Mouse (Mus musculus) frontal cortex, adult (tissue): ENCODE measurements at regions not wholly inside any gene's neighbourhood (a gene's known extent, or its start where the extent isn't known, plus 50 kb on each side); places are given as distances from the start of the nearest gene placed in this dataset.

Experiments used
- ATAC-seq: cut with Nextera tagmentation; 2 replicates; pipeline ENCODE4 v1.9.2; 2017; ENCODE audit warnings: mild to moderate bottlenecking, moderate library complexity, mixed read lengths; ENCODE audit not compliant: low TSS enrichment

DNA sequence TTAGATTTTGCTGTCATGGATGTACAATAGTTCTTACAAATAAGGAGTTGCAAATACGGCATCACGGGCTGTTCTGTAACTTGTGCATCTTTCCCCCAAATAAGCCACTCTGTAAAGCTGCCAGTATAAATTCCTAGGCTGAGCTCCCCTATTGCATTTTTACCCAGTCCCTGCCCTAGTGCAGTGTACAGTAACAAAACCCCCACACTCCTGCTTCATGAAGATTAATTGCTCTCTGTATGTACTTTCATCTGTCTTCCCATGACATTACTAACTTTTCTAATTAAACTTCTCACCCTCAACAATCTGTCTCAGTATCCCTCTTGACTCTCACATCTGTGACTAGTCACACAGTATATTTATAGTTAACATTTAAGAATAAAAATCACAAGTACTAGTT lies 73.4 kb downstream of the Tm4sf1 start:
- ATAC-seq, result no peak

DNA sequence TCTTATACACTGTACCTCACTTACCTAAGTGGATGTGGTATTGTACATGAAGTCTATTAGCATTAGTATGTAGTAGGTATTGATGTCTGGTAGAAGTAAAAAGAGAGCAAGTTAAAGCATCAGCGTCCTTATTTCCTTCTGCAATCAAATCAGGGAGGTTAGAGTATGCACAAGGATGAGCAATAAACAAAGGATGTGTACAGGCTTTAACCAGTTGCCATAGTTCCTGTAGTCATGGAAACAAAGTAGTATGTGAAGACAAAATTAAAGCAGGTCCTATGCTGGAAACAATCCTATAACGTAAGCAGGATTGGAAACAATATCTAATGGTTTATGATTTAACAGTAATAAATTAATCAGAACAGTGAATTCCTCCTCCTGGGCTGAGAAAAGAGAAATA lies 78.0 kb downstream of the Tm4sf1 start:
- no peak for ATAC-seq

DNA sequence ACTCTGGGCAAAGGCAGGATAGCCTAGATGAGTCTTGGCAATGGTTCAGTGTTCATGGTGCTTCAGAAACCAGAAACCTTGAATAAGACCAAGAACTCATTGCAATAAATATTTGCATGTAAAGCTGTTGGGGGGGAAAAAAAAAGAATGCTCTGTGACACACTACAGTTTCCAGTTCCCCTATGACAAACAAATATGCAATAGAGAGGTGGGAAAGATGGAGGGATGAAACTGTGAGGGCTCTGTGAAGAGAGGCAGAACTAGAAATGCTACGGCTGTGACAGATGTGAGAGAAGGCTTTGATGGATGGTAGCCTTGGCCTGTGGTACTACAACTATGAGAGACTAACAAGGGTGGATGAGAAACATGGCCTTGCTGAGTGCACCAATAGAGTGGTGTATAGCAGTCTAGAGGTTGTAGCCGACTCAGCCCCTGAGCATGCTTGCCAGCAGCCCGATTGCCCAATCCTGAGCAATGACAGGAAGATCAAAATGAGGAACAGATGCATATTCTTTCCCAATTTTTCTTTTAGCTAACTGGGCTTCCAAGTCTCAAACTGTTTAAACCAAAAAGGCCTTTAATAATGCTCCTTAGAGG lies 79.4 kb downstream of the Tm4sf1 start:
- ATAC-seq, result no peak

DNA sequence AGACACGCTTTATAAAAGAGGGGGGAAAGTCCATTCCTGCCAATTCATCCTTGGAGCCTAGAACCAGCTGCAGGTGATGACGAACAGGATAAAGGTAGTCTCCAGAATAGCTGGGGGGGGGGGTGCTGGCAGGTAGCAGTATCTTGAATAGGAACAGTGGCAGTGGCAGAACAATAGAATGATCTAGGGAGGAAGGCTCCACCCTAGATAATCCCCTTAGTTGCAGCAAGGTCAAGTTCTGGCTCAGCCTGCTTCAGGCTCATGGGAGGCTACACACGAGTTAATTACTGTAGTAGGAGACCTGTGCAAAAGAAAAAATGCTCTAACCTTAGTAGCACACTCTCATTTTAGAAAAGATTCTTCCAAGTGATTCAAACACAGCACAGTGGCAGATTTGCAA lies 83.4 kb downstream of the Tm4sf1 start:
- no peak for ATAC-seq

DNA sequence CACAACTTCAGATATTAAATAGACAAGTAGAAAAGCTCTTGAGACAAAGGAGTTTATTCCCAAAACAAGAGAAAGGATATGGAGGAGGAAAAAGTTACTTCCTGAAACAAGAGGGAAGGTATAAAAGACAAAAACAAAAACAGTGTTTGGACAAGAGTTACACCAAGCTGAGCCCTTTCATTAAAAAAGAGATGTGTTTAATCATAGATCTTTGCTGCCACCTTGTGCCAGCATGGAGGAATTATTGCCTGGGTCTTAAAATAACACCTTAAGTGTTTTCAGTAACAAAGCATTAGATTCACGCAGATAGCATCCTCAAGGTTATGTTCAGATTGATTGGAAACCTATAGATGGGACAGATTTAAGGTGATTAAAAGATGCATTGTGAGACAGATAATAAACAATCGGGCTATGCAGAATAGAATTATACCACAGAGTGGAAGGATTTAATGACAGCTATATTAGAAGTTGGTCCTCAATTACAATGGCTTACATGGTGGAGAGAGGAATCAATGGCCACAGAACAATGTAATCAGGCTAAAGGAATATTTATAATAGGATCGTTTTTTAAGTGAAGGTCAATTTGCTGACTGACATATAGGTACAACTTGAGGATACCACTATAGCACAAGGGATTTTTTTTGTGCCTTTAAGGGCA lies 97.6 kb downstream of the Tm4sf1 start:
- peak; percentile 80 for ATAC-seq

DNA sequence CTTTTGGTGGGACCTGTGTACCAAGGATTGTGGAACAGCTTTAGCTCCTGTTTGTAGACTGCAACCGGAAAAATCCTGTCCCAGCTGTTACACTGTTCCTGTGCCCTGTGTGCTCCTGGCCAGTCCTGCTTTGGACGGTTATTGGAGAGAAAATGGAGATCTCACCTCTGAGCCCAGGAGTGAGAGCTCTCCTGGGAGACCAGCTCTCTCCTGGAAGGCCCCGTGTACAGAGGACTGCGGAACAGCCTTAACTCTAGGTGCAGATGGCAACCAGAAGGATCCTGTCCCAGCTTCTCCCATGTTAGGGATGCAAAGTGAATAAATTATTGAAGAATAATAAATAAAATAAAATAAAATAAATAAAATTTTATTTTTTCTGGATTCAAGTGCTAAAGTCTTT lies 98.4 kb downstream of the Tm4sf1 start:
- ATAC-seq, result no peak

DNA sequence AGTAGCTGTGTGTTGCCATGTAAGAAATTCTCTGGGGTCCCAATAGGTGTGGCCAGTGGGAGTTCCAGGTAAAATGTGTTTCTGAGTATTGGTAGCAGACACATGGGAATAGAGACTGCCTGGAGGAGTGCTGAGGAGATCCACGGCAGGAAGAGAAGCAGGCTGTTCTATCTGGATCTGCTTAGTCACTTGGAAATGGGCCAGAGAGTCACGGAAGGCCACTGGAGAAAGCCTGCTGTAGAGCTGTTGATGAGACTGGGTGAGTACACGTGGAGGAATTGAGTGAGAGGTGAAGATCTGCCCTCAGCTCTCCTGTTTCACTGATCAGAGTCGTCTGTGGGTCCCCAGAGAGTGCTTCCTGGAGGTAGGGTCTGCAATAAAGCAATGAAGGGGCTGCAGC lies 120.2 kb downstream of the Tm4sf1 start:
- ATAC-seq, result no peak

DNA sequence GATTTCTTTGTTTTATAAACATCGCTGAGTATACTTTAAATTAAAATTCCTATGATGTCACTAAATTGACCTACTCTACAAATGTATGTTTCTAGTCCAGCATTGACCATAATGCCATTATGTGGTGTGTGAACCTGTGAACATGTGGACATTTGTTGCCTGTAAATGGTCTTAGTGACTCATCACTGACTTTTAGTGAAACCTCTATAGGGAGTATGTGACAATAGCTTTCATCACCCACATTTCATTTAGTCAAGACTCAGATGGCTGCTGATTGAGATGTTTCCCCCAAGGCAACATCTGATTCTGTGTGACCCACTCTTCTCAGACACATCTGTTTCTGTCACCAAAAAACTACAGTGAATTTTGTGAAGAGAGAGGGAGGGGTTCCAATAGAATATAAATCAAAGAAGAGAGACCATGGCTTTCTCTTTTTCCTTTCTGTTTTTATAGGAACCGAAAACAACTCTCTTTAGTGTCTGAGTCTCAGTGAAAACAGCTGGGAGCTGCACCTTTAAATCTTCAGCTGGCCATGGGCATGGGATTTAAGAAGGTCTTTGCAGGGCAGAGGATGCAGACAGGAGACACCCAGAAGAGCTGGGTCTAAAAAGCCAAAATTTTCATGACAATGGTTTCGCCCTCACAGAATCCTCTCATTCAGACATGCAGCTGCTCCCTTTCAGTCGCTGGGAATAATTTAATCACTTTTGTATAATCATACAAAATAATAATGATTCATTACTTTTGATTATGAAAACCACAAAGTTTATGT lies 148.4 kb downstream of the Tm4sf1 start:
- ATAC-seq, result no peak

DNA sequence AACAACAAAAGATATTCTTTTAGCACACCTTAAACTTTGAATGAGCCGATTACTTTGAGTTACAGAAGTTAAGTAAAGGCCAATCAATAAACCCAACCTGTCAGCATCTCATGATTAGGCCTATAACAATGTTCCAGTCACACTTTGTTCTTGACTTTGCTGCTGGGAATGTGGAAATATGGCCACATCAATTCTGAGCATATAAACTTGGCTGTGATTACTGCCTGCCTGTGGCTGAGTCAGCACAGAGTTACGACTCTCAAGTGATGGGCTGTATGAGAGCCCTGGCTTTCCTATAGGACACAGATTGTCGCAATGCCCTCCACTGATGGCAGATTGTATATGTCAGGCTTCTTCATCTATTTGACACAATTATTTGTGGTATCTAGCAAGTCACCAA lies 152.6 kb downstream of the Tm4sf1 start:
- no peak for ATAC-seq

DNA sequence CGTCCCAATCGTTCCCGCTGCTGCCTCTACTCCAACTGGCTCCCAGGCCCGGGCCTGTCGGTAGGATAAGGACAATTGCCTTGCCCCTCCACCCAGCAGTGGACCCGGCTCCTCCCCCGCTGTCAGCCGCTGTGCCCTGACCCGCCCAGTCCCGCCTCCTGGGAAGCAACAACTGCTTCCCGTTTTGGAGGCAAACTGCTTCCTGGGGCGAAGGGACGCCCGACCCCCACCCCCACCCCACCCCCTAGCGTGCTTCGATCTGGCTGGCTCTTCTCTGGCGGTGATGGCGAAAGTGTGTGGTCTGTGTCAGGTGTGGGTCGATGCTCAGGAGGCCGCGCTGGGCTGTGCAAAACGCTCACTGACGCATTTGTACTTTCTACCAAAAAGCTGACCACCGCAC lies 164.9 kb downstream of the Tm4sf1 start:
- ATAC-seq, result peak; percentile 74

DNA sequence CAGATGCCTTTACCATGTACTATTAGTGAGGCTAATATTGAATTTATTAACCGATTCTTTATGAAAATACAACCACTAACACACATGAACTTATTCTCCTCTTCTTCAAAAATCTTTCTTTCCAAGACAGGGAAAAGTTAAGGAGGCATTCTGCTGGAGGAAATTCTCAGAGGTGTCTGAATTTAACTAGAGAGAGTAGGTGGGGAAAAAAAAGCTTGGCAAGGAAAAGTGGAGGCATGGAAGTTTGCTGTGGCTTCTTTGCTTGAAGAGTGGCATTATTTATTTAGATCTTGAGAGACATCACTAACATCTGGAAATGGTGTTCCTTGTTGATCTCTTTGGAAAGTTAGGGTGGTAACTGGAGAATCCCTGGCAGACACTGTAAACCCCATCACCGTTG lies 173.2 kb downstream of the Tm4sf1 start:
- ATAC-seq, result peak; percentile 92

DNA sequence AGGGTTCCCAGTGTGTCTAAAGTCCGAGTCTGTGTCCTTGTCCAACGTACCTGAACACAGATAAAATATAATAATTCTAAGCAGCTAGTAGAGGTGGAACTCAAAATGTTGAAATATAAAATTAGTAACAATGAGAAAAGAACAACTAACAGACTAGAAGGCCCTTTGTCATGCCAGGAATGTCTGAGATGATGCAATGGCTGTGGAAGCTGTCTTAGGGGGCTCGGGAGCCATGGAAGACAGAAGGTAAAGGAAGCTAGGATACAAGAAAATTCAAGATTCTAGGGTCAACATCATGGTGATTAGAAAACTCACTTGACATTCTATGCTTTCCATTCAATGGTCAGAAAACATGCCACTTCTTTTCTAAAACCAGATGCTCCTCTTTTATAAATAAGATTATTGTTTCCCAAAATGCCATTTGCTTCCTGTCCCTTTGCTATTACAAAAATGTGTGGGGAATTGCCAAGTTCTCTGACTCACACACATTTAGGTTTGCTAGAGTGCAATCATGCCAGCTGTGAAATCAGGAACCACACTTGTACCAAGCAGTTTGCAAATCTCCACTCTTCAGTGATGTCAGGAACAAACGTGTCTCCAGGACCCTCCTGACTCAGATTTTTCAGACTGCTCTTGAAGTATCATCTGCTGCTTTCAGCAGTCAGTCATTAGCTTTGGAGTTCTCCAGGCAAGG lies 175.8 kb downstream of the Tm4sf1 start:
- ATAC-seq, result no peak

DNA sequence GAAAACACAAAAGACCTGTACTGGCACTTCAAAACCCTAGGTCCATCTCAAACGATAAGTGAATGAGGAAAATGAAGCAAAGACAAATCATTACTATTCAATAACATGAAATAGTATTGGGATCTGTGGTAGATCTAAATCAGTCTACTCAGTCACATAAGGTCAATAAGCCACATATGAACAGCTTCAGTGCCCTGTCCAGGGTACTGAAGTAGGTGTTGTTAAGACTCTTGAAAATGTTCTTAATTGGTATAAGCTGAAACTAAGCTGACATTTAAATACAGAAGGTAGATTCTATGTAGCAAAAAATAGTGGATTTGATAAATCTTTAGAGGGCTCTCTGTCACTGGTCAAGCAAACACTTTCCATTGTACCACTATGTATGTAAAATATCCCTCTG lies 183.8 kb downstream of the Tm4sf1 start:
- no peak for ATAC-seq

DNA sequence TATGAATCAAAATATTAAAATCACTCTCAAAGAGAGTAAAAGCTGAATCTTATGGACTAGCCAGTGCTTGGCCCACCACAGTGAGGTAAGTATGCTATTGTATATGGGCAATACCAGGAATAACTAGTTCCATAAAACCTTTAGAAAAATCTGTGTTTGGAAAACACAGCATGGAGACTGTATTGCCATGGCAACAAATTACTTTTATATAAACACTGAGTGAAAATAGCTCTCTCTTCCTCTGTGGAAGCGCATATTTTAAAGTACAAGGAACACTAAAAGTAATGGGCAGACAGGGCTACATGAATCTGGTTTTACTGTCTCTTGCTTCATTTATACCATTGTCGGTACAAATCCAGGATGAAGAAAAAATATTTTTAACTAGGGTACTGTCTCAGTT lies 199.5 kb downstream of the Tm4sf1 start:
- ATAC-seq, result peak; percentile 87

DNA sequence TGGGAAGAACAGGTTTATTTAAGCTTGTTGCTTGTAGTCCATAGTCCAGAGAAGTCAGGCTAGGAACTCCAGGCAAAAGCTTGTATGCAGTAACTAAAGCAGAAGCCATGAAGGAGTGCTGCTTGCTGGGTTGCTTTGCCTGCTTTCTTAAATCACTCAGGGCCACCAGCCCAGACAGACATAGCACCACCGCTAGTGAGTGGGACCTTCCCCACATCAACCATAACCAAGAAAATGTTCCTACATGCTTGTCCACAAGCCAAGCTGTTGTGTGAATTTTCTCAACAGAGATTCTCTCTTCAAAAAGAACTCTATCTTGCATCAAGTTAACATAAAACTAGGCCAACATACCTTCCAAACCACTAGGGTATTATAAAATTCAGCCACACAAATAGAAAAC lies 201.3 kb downstream of the Tm4sf1 start:
- ATAC-seq, result peak; percentile 73

DNA sequence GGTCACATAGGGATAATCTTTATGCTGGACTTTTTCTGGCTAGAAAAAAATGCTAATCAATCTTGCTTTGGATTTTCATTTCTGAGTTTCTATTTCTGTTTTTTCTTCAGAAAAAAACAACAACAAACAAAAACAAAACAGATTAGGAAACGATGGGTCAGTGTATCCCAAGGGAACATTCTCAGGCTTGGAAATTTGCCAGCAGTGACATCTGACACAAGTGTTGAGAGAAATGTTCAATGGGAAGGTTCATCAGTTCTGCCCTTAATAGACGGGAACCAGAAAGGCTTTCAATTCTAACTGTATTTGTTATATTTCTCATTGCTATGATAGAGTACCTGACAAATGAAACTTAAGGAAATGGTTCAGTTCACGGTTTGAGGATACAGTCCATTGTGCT lies 206.9 kb downstream of the Tm4sf1 start:
- ATAC-seq, result no peak

DNA sequence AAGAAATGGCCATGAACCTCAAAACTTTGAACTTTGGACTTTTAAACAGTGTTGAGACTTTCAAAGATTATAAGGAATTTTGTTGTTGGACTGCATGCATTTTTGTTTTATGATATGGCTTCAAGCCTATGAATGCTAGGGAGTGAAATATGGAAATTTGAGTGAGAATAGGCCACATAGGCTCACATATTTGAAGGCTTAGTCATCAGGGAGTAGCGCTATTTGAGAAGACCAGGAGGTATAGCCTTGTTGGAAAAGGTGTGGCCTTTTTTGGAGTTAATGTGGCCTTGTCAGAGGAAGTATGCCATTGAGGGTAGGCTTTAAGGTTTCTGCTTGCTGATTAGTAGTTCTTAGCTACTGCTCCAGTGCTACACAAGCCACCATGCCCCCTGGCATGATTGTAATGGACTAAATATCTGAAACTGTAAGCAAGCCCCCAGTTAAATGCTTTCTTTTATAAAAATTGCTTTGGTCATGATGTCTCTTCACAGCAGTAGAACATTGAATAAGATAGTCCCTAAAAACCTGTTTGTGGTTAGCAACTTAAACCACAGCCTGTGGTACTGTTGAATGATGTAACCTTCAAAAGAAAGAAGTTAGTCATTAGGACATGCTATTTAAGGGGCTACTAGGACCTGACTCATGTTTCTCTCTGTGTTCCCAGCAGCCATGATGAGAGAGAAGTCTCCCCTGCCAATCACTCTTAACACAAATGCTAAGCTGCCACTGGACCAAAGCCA lies 208.4 kb downstream of the Tm4sf1 start:
- ATAC-seq, result no peak

DNA sequence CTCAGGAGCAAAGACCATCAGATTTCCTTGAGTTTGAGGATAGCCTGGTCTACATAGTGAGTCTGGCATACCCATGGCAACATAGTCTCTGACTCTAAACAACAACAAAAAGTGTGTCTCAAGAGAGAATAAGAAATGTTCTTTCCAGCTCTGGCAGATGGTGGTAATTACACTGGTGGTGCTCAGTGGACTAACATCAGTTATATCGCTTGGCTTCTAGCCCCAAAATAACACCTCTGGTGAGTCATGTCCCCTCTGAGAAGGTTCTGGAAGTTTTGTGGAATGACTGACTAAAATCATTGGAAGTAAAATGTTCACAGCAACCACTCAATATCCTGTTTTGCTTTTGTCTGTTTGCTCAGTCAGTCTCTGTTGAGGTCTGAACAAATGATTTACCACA lies 227.3 kb downstream of the Tm4sf1 start:
- ATAC-seq, result no peak

DNA sequence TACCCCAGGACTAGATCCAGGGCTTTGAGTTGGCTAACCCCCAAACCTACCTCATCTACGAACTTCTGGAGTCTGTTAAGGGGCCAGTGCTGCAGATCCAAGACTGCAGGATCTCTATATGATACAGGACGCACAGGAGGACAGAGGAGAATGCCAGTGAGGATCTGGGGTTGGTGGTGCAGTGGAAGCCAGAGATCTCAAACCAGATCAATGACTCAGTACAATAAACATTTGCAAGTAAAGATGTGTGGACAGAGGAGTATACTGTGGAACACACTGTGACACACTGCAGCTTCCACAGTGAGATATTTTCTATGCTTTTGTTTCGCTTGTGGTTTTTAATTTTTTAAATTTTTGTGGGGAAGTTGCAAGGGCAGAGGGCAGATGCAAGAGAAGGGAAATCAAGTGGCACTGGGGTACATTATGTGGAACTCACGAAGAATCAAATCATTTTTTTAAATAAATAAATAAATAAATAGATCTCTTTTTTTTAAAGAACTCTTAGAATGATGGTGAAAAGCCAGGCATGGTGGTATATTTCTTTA lies 227.8 kb downstream of the Tm4sf1 start:
- ATAC-seq, result no peak

DNA sequence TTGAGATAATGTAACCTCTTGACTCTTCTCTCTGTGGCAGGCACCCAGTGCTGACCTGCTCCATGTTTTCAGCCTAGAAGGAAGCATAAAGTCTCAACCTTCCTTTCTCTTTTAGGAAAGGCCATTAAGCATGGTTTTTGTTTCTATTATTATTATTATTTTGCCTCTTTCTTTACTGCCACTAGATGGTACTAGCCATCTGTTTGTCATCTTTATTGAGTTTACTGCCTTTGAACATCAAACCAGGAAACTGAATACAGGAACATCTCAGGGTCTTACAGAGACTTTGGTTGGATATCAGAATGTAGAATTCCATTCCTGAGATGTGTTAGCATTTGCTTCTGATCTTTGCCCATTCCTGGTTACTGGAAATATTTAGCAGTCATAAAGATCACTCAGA lies 268.8 kb downstream of the Tm4sf1 start:
- ATAC-seq, result no peak

DNA sequence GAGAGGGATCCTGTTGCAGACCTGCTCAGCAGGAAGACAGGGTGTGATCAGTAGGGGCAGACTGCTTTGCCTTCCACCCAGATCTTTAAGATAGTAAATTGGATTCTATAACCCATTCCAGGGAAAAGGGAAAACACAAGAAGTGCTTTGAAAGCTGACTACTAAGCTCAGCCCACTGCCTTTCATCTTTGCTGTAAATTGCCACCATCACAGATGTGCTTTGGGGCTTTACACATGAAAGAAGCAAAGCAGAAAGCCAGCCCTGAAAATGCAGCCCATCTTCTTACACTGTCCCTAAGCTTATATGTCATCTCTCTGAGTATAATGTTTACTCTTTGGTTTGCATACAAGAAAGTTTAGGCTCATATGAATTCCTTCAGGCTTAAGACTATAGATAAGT lies 283.6 kb downstream of the Tm4sf1 start:
- peak; percentile 27; the same call in 1 of the 2 replicates for ATAC-seq

DNA sequence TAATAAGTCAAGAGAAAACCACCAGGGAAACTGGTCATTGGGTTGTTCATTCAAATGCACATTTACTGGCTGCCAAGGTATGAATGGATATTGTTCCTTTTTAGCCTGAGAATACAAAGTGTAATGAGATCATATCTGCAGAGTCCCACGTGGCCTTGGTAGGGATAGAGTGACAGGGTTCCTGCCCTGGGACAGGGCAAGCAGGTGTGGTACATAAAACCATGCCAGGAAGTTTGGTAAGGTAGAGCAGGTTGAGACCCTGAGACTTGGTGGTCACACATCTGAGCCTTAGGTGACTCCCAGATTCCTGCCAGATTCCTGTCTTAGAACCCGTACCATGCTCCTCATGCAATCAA lies 320.5 kb downstream of the Tm4sf1 start:
- no peak for ATAC-seq
